Mouse (Mus musculus) hindbrain, embryonic 11.5 days (tissue): ENCODE measurements around the gene Cyb561d1. TPM values are rescaled to one million over a fixed set of nuclear protein-coding genes. Genes with fewer than 3 reads are reported as not detected.

ENCODE experiments used
- ATAC-seq: fragments of 200-750 bp; cut with Nextera tagmentation; 2 replicates; pipeline ENCODE4 v1.8.0; 2017; ENCODE audit warnings: mild to moderate bottlenecking, moderate TSS enrichment, moderate library complexity; ENCODE audit not compliant: low FRiP score
- DNase-seq: peaks from one replicate; pipeline ENCODE4 v3.0.0-alpha.2; 2015; ENCODE audit warnings: low spot score
- H3K27ac ChIP-seq: fragments of 300-500 bp; sonication (generic); 2 replicates; pipeline ENCODE4 v1.5.1; 2014; ENCODE audit warnings: mild to moderate bottlenecking, low read depth, low read length
- H3K27me3 ChIP-seq: fragments of 300-500 bp; sonication (generic); 2 replicates; pipeline ENCODE4 v1.6.1; 2014; ENCODE audit warnings: mild to moderate bottlenecking, low read length, moderate library complexity, mixed read lengths; ENCODE audit not compliant: control insufficient read depth, insufficient read depth
- H3K36me3 ChIP-seq: fragments of 300-500 bp; sonication (generic); 2 replicates; pipeline ENCODE4 v1.6.1; 2014; ENCODE audit warnings: mild to moderate bottlenecking, low read length, moderate library complexity, mixed read lengths; ENCODE audit not compliant: control insufficient read depth, insufficient read depth
- H3K4me1 ChIP-seq: fragments of 300-500 bp; sonication (generic); replicated peaks from 2 replicates; pipeline ENCODE4 v1.6.1; 2014; ENCODE audit warnings: low read length, mixed read lengths; ENCODE audit not compliant: control insufficient read depth, insufficient read depth
- H3K4me2 ChIP-seq: fragments of 300-500 bp; sonication (generic); replicated peaks from 2 replicates; pipeline ENCODE4 v1.6.1; 2014; ENCODE audit warnings: mild to moderate bottlenecking, low read depth, low read length
- H3K4me3 ChIP-seq: fragments of 300-500 bp; sonication (generic); 2 replicates; pipeline ENCODE4 v1.5.1; 2014; ENCODE audit warnings: low read depth, low read length
- H3K9ac ChIP-seq: fragments of 300-500 bp; sonication (generic); 2 replicates; pipeline ENCODE4 v1.6.1; 2014; ENCODE audit warnings: low read depth, low read length
- H3K9me3 ChIP-seq: fragments of 300-500 bp; sonication (generic); 2 replicates; pipeline ENCODE4 v1.6.1; 2016; ENCODE audit warnings: low read length; ENCODE audit not compliant: control insufficient read depth
- WGBS: fragments of 180-500 bp; shearing (Covaris S2); extraction: QIAGEN DNeasy Blood & Tissue Kit; methylation state at CpG from one replicate; pipeline ENCODE4 v1.1.7; 2014; 5-methylcytosine and 5-hydroxymethylcytosine counted together
- polyA plus RNA-seq: library from polyadenylated mRNA; unstranded; fragments of >200 nt; fragmentation: Nextera tagmentation; extraction: Ambion mirVana; gene quantifications from 2 replicates; pipeline ENCODE4 v1.2.1, GENCODE M21; 2014

The Cyb561d1 gene
- polyA plus RNA-seq, 1 experiment from 2014 or later = 2.6 TPM

DNA sequence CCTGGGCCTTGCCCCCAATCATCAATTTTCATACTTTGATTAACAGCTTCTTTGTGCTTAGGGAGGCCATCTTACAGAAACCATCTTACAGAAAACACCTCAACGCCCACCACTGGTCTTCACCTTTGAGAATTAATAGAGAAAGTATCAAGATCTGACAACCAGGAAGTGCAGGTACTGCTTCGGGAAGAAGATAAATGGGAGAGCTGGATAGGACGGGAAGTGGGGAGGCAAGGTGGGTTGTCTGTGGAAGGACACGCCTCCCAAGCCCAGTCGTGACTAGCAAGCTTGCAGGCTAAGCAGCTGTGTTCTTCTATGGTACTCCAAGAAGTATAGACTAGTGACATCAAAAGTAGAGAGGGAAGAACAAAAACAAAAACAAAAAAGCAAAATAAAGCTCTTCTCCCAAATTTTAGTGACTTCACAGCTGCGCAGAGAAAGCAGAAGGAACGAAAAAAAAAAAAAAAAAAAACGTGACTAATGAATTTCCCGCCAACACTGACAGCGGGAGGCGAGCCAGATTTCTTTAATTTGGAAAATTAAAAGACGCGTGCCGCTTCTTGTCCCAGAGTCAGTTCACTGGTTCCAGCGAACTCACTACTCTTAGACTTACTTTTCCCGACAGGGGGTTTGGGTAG lies 15.4 kb downstream of the Cyb561d1 start:
- Histone ChIP-seq H3K9me3 (no peaks in the 10 kb centered on the region), H3K4me3 (peak overlapping the region; percentile 72), H3K27ac (no peak overlapping the region; the same call in 1 of the 2 replicates), H3K36me3 (no peaks in the 10 kb centered on the region), H3K27me3 (no peaks in the 10 kb centered on the region), H3K9ac (peak overlapping the region; percentile 71; the same call in 1 of the 2 replicates), H3K4me1 (no peaks in the 10 kb centered on the region; the same call in 1 of the 2 replicates), H3K4me2 (peak overlapping the region; percentile 97)
- ATAC-seq (no peak), DNase-seq (peak; percentile 19)
- 2% methylated on average over 16 of the region's 16 CpGs for WGBS

DNA sequence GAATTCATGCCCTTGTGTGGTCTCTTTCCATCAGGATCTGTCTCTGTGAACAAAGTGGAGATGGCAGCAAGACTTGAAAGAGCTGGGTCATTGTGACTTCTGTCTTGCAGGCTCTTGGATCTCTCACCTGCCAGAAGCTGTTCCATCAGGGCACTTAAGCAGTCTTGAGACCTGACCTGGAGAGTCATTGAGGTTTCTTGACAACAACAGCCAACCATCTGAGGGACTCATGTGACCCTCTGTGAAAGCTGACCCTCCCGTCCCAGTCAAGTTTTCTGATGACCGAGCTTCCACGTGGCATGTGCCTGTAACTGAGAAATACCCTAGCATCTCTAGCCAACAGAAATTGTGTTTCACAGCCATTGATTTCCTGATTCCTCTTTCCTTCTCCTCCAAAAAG lies 16.3 kb downstream of the Cyb561d1 start:
- H3K27me3 ChIP-seq = no peaks in the 10 kb centered on the region
- H3K36me3 ChIP-seq = no peaks in the 10 kb centered on the region
- H3K4me1 ChIP-seq = no peaks in the 10 kb centered on the region; the same call in 1 of the 2 replicates
- H3K4me3 ChIP-seq = no peak overlapping the region
- no peak overlapping the region for H3K27ac ChIP-seq
- ATAC-seq = no peak
- no peak overlapping the region for H3K4me2 ChIP-seq
- 83% methylated on average over 3 of the region's 3 CpGs for WGBS
- H3K9me3 ChIP-seq = no peaks in the 10 kb centered on the region
- no peak overlapping the region for H3K9ac ChIP-seq
- DNase-seq = no peak

DNA sequence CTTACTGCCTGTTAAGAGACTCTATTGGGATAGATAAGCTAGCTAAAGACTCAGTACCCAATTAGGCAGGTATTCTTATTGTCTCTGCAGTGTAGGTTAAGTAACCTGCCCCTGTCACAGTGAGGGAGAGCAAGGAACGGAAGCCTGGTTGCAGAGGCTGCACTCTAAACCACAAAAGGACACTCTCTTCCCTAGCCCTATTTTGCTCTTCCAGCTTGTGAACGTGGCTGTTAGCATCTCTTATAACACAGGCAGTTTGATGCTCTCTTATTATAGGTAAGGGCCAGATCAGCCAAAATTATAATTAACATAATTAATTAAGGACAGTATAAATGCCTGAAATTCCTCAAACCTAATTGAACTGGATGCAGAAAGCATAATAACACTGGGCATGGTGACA lies 20.5 kb downstream of the Cyb561d1 start:
- Histone ChIP-seq H3K4me1 (no peaks in the 10 kb centered on the region), H3K4me2 (no peak overlapping the region), H3K4me3 (no peak overlapping the region), H3K9me3 (no peaks in the 10 kb centered on the region), H3K27me3 (no peaks in the 10 kb centered on the region), H3K27ac (no peak overlapping the region), H3K9ac (no peak overlapping the region), H3K36me3 (no peaks in the 10 kb centered on the region)
- WGBS = 44% methylated on average over 2 of the region's 2 CpGs
- DNase-seq (no peak), ATAC-seq (no peak)

DNA sequence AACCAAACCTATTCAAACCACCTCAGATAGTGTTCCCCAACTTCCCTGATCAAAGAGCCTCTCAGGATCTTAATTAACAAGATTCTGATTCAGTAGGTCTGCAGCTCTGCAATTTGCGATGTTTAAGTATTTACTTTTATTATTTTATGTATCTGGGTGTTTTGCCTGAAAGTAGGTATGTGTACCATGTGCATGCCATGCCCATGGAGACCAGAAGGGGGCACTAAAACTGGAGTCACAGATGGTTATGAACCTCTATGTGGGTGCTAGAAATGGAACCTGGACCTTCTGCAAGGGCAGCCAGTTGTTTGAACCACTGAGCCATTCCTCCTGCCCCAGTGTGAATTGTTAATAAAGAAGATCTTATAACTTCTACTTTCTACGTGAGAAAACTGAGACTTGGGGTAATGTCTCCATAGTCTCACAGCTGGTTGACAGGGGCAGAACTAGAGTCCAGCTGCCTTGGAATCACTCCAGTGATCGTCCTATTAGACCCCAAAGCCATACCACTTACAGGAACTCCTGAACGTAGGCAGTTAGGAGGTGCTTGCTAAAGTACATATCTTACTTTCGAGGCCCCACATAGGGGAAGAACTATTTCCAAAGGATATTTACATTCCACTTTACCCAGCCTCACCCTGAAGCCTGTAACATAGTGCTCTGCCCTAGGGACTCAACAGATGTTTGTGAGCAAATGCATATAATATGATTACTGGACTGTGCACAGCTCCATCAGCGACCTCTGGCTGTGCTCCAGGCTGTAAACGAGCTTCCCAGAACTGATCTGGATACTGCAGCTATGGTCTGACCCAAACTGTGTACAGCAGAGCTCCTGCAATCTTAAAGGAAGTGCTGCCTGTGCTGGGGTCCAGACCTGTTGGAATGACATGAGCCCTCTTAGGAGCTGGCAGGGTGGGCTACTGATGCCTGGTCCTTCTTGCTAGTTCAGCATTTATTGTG lies 22.0 kb downstream of the Cyb561d1 start:
- no peak for ATAC-seq
- no peaks in the 10 kb centered on the region for H3K36me3 ChIP-seq
- no peak for DNase-seq
- H3K4me1 ChIP-seq = no peaks in the 10 kb centered on the region
- H3K27me3 ChIP-seq = no peaks in the 10 kb centered on the region
- H3K9me3 ChIP-seq = no peaks in the 10 kb centered on the region
- 84% methylated on average over 7 of the region's 7 CpGs for WGBS
- H3K27ac ChIP-seq = no peak overlapping the region
- H3K4me3 ChIP-seq = no peak overlapping the region
- no peak overlapping the region for H3K4me2 ChIP-seq
- no peak overlapping the region for H3K9ac ChIP-seq

DNA sequence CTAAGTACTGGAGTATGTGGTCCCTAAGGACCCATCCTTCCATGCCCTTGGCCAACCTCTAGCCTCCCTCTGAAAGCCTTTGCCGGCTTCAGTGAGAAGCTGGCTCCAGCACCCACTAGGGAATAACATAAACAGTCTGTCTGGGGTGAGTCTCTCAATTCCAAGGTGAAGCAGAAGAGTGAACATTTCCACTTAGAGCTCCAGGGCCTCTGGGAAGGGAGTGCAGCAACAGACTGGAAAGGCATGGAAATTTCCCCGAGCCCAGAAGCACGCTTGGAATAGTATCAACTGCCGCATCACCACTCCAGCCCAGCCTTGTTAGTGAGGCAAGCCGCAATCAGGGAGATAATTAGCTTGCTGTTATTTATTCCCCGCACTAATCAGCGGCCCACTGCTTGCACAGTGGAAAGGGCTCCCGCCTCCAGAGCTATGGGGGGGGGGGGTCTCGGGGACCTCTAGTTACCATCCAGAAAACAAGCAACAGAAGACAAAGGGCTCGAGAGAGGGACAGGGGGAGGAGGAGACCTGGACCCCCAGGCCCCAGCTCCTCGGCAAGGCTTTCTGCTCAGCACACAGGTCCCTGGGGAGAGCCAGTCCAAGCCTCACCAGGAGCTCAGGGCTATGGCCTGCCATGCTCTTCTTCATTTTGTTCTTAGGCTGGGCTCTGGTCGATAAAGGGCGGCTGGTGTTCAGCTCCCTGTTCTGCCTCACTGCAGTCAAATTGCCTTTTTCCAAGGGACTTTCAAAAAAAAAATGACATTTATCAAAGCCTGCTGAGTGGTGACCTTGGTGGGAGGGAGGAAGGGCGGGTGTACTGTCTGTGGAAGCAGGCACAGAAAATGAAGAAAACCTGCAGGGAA lies 26.1 kb downstream of the Cyb561d1 start:
- WGBS = 43% methylated on average over 14 of the region's 14 CpGs
- DNase-seq = peak; percentile 23

DNA sequence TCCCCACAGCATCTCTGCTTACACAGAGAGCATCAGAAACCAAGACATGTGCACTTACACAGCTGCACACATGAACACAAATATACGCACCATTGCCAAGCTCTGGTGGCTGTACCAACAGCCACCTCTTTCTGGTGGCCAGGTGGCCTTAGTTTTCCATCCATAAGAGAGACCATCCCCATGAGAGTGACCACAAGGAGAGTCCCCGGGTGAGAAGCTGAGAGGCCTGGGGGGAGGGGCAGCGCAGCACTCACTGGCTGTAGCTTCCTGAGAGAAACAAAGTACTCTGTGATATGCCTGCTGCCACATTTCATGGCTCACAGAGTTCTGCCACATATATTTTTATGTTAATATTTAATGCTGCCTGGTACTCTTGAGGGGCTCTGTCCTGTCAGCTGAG lies 31.8 kb downstream of the Cyb561d1 start:
- Histone ChIP-seq H3K27me3 (no peaks in the 10 kb centered on the region), H3K9me3 (no peaks in the 10 kb centered on the region), H3K4me3 (no peak overlapping the region), H3K36me3 (no peaks in the 10 kb centered on the region), H3K9ac (no peak overlapping the region), H3K4me1 (peaks cover 22% of the 10 kb centered on the region), H3K4me2 (no peak overlapping the region), H3K27ac (peak overlapping the region; percentile 47; the same call in 1 of the 2 replicates)
- WGBS = 33% methylated on average over 3 of the region's 3 CpGs
- ATAC-seq (no peak), DNase-seq (no peak)

More for the DNA sequence above, 26.1 kb downstream of the Cyb561d1 start:
- Histone ChIP-seq H3K9ac (no peak overlapping the region), H3K36me3 (no peaks in the 10 kb centered on the region), H3K4me2 (no peak overlapping the region), H3K4me3 (no peak overlapping the region), H3K9me3 (no peaks in the 10 kb centered on the region), H3K27me3 (no peaks in the 10 kb centered on the region), H3K27ac (peak overlapping the region; percentile 19; the same call in 1 of the 2 replicates), H3K4me1 (no peaks in the 10 kb centered on the region)
- peak; percentile 66 for ATAC-seq

DNA sequence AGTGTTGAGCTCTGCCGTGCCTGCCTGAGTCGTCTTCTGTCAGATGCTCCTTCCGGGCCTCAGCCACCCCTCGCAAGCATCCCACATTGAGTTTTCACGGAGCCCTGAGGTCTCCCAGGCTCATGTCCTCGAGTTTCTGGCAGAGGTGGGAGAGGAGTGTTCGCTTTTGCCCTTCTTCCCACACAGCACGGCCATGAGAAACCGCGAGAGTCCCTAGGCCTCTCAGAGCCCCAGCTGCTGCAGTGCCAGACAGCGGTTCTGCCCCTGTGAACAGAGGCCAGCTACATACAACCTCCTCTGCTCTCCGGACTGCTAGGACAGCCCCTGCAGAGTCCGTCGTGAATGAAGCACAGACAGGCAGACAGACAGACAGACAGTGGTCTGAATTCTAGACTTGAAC lies 33.5 kb downstream of the Cyb561d1 start:
- H3K9ac ChIP-seq = no peak overlapping the region
- H3K36me3 ChIP-seq = no peaks in the 10 kb centered on the region
- no peaks in the 10 kb centered on the region for H3K9me3 ChIP-seq
- H3K4me2 ChIP-seq = no peak overlapping the region
- ATAC-seq (no peak), DNase-seq (no peak)
- peaks cover 22% of the 10 kb centered on the region for H3K4me1 ChIP-seq
- no peaks in the 10 kb centered on the region for H3K27me3 ChIP-seq
- 36% methylated on average over 14 of the region's 14 CpGs for whole genome bisulfite sequencing
- no peak overlapping the region for H3K4me3 ChIP-seq
- H3K27ac ChIP-seq = peak overlapping the region; percentile 91

DNA sequence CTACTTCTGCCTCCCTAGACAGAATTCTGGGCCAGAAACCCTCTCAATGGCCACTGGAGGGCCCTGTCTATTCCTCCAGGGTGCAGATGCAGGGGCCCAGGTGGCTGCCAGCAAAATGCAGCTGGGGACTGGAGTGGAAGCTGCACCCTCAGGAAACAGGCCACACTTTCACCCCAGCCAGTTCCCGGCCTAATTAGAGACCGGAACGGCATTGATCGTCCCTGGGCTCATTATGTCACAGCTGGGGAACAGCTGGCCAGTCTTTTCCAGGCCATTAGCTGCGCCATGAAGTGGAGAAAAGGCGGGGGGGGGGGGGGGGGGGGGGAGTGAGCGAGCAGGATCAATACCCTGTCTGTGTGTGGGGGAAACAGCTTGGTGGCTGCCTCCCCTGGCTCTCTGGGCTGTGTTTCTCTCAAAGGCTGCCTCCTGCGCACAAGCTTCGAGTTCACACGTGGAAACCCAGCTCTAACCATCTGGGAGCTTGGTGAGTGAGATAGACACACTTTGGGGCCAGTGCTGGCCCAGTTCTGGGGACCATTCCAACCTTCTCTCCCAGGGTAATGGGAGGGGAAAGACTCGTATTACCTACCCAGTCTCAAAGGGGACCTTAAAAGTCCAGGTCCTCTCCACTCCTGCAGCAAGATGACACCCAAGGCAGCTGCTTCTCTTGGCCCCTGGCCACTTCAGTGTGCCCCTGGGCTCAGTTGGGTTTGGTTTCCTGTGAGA lies 34.4 kb downstream of the Cyb561d1 start:
- H3K27me3 ChIP-seq = no peaks in the 10 kb centered on the region
- peaks cover 22% of the 10 kb centered on the region for H3K4me1 ChIP-seq
- no peak overlapping the region for H3K9ac ChIP-seq
- peak overlapping the region; percentile 91 for H3K27ac ChIP-seq
- peak; percentile 80 for DNase-seq
- WGBS = 5% methylated on average over 8 of the region's 11 CpGs
- no peaks in the 10 kb centered on the region for H3K36me3 ChIP-seq
- peak; percentile 82 for ATAC-seq
- H3K9me3 ChIP-seq = no peaks in the 10 kb centered on the region
- no peak overlapping the region for H3K4me2 ChIP-seq
- H3K4me3 ChIP-seq = no peak overlapping the region
